Mouse (Mus musculus) kidney, postnatal 36 days (tissue): ENCODE measurements around the gene Zfp213.
A peak's percentile ranks its signal among the peaks of the same experiment; 100 is the strongest.
"Not testable (repeated sequence)": the region's sequence is repeated elsewhere in the genome, so short reads cannot be mapped to it uniquely, and the experiment has no call there.

ENCODE experiments used
- DNase-seq, 2 experiments: peaks; one replicate each; pipeline ENCODE4 v3.0.0; 2021 to 2022; ENCODE audit warnings: mixed read lengths in 2 of 2

Gene Zfp213

DNA sequence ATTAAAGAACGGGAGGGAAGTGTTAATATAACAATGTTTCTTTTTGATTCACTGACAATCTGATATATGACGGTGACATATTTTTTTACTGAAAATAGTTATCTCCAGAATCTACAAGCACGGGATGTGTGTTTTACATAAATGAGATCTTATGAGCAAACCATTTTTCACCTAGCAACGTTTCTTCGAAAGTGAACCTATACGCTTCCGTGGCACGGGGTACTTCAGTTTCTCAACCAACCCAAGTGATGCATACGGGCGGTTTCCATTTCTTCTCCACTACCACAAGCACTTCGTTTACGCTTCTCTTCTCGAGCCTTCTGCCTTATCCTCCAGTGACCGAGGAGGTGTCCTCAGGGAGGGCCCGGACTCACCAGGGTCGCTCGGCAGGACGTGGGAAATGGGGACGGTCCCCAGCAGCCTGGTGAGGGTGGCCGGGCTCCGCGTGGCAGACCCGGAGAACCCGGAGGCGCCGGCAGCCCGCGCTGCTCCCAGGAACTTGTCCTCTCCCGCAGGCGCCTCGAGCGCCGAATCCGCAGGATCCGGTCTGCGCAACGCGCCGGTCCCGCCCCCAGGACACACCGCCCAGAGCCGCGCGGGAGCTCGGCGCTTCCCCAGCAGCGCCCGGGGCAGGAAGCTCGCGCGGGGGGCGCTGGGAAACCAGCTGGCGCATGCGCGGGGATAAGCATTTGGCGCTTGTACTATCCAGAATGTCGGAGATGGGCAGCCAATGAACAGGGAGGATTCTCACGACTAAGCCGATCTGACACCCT, at the start of gene Zfp213:
TSS of gene Zfp213 (minus strand) at position 644 of the 773 bp plus-strand sequence.
- DNase-seq, result peak; percentile 96 to 97

GRCm38 (mm10) chr17:23610361-23610800, 46.3 kb upstream of the Zfp213 start:
- peak; percentile 57 to 89 for DNase-seq

DNA sequence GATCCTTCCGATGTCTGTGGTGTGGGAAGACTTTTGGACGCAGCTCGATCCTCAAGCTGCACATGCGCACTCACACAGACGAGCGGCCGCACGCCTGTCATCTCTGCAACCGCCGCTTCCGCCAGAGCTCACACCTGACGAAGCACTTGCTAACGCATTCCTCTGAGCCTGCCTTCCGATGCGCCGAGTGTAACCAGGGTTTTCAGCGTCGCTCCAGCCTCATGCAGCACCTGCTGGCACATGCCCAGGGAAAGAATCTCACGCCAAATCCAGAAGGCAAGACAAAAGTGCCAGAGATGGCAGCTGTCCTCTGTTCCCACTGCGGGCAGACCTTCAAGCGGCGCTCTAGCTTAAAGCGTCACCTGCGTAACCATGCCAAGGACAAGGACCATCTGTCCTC, 45.6 kb upstream of the Zfp213 start:
- no peak for DNase-seq

DNA sequence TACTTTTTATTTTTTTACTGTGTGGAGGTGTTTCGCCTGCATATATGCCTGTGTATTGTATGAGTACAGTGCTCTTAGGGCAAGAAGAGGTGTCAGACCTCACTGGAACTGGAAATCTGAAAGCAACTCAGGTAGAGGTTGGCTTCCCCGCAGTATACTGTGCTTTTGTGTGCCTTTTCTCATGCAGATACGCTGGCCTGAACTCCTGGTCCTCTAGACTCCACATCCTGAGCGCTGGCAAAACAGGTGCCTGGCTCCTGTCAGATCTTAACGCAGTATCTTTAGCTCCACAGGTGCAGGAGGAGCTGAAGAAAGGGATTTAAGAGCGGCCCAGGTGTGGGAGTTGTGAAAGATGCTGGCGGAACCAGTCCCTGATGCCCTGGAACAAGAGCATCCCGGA, 41.2 kb upstream of the Zfp213 start:
- DNase-seq, result no peak

DNA sequence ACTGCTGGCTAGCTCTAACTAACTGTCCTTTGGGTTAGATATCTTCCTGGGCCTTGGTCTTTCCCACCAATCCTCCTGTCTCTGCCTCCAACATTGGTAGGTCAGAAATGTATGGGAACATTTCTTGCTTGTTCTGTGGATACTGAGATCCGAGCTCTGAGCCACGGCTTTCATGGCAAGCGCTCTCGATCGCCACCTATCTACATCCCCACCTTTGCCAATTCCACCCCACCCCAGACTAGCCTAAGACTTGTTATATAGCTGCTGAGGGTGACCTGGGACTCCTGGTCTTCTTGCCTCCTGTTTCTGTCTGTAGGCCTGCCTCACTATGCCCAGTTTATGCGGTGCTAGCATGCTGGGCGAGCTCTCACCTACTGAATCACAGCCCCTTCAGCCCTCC, 40.4 kb upstream of the Zfp213 start:
- DNase-seq, result no peak

DNA sequence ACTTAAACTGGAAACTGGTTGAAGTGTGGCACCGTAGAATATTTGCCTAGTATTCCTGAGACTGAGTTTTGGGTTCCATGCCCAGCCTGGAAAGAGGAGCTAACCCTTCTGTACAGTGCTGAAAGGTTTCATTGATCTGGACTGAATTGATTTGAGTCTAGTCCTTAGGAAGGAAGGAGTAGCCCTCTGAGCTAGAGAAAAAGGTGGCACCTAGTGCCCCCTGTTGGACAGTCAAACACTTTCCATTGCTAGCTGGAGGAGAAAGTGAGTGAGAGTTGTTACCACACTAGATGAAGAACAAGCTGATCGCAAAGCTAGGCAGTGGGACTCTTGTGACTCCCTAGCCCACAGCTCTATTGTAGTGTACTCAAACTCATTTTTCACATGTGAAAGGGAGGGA, 39.5 kb upstream of the Zfp213 start:
- peak; percentile 16 to 54 for DNase-seq

DNA sequence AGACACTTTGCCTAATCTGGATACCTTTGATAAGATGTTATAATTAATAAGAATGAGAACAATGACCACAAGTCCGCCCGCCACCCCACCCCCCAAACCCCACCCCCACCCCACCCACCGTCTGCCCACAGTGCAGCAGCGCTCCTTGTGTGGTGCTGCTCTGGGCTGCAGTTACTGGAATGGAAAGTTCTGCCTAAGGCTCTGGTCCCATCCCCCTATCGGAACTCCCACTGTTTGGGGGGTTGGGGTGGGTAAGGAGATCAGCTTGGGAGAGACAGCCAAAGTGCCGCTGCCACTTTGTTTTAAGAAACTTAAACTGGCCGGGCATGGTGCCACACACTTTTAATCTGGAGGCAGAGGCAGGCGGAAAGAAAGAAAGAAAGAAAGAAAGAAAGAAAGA, 39.0 kb upstream of the Zfp213 start:
- no peak for DNase-seq

DNA sequence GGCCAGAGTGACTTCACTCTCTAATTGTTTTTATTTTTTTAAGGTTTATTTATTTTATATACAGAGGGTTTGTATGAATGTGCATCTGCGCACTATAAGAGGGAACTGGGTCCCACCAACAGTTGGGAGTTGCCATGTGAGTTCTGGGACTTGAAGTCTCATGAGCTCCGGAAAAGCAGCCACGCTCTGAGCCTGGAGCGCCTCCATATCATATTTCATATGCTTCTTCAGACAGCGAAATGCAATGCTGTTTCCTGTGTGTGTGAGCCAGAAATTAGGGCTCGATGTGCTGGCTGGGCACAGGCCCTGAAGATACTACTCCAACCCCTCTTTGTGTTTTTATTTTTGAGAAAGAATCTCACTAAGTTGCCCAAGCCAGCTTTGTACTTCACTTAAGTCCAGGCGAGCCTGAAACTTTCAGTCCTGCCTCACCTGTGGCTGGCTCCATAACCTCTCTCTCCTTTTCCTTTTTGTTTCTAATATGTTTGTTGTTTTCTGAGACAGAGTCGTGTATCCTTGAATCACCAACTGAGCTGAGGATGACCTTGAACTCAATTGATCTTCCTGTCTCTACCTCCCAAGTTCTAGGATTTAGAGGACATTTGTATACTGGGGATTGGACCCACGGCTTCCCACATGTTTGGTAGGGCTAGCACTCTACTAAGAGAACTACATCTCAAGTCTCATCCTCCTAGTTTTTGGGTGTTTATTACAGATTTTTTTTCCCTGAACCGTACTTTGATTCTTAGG, 38.0 kb upstream of the Zfp213 start:
- no peak for DNase-seq

GRCm38 (mm10) chr17:23600641-23601622, 36.9 kb upstream of the Zfp213 start, which contains the start of gene Zscan10:
Zscan10 (plus strand) TSS chr17:23600856.
- DNase-seq, result no peak

GRCm38 (mm10) chr17:23599605-23600063, 35.6 kb upstream of the Zfp213 start:
- DNase-seq, result peak in 1 of 2 experiments; percentile 14

- DNase-seq, result peak; percentile 90 to 94
These were observed 34.8 kb upstream of the Zfp213 start, which contains the start of gene Zfp13 for GRCm38 (mm10) chr17:23598582-23599552. Zfp13 (minus strand) TSS chr17:23599487.

GRCm38 (mm10) chr17:23595139-23595538, 31.1 kb upstream of the Zfp213 start:
- DNase-seq, result not testable (repeated sequence)

- no peak for DNase-seq
These were observed 28.9 kb upstream of the Zfp213 start for GRCm38 (mm10) chr17:23592926-23593300.

DNA sequence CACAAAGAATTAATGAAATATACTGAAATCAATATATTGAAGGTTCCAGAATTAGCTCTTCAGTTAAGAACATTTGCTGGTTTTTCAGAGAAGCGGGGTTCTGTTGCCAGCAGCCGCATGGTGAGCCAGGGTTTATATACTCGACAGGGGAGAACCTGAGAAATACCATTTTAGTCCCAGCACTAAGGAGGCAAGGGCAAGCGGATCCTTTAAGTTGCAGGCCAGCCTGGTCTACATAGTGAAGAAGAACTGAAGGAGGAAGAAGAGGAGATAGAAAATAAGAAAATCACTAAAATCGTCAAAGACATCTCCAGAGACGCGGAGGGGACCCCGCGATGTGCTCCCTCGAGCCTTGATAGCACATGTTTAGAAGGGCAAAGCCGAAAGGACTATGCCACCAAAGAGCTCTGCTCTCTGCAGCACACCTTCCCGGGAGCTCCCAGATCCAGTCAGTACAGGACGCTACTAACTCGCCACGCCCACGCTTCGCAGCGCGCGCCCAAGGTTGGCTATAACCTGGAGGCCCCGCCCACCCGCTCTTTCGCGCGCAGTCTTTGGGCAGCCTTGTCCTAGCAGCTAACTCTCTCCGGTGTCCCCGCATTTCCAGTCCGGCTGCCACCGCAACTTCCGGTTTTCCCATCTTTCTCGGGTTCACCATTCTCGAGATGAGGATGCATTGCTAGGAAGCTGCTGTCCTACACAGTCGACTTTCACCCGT, 28.3 kb upstream of the Zfp213 start:
- DNase-seq, result peak; percentile 98 to 99

GRCm38 (mm10) chr17:23587253-23587652, 23.2 kb upstream of the Zfp213 start:
- DNase-seq, result no peak

- peak; percentile 52 to 65 for DNase-seq
These were observed 21.9 kb upstream of the Zfp213 start for GRCm38 (mm10) chr17:23585721-23586491.

DNA sequence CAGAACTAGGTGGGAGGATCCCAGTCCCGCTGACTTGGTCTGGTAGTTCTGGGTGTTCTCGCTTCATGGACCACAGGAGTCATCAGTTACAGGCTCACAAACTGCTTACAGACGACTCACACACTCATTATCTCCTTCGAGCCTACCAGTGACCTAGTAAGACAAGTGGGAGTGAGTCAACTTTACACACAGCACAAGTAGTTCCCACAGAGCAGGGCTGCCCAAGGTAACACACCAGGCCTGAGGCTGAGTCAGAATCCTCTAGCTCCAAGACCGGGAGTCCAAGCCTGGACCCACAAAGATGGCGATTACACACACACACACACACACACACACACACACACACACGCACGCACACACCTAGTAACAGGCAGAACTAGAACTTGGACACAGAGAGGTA, 20.7 kb upstream of the Zfp213 start:
- DNase-seq, result no peak

GRCm38 (mm10) chr17:23575951-23576552, 12.0 kb upstream of the Zfp213 start:
- no peak for DNase-seq

- DNase-seq, result no peak
These were observed 10.1 kb upstream of the Zfp213 start for GRCm38 (mm10) chr17:23574130-23574529.
